Mouse (Mus musculus): Measurements from ENCODE around the gene Zfp597. TPM values are rescaled to one million over a fixed set of nuclear protein-coding genes. Genes with fewer than 3 reads are reported as not detected.

Zfp597 gene
- polyA plus RNA-seq, 2 experiments = 5.7 to 7.0 TPM

GRCm38 (mm10) chr16:3923966-3924365, 39.6 kb upstream of the Zfp597 start:
- Histone ChIP-seq H3K9me3 (ENCODE audit: control insufficient read depth, low read length) (no peaks in the 10 kb centered on the region), H3K9ac (ENCODE audit: low read depth, low read length, severe bottlenecking) (no peak overlapping the region), H3K4me1 (ENCODE audit: control insufficient read depth, insufficient read depth, low read length) (no peaks in the 10 kb centered on the region; the same call in 1 of the 2 replicates), H3K4me3 (replicated peaks; ENCODE audit: low read length) (no peak overlapping the region), H3K4me2 (replicated peaks; ENCODE audit: low read depth, low read length, severe bottlenecking) (no peak overlapping the region), H3K27ac (replicated peaks; ENCODE audit: low read depth, low read length) (peak overlapping the region; percentile 83), H3K36me3 (ENCODE audit: control insufficient read depth, insufficient read depth, low read length) (peaks cover 54% of the 10 kb centered on the region), H3K27me3 (ENCODE audit: control insufficient read depth, insufficient read depth, low read length) (no peaks in the 10 kb centered on the region)
- WGBS = 17% methylated on average over 4 of the region's 4 CpGs
- peak; percentile 86 for ATAC-seq (ENCODE audit: low FRiP score, low read depth)
- no peak for TF ChIP-seq POLR2A (IDR thresholded peaks at IDR 0.05; ENCODE audit: borderline replicate concordance, extremely low read depth, insufficient read depth, insufficient read length)
- DNase-seq (ENCODE audit: low spot score) = peak; percentile 81

DNA sequence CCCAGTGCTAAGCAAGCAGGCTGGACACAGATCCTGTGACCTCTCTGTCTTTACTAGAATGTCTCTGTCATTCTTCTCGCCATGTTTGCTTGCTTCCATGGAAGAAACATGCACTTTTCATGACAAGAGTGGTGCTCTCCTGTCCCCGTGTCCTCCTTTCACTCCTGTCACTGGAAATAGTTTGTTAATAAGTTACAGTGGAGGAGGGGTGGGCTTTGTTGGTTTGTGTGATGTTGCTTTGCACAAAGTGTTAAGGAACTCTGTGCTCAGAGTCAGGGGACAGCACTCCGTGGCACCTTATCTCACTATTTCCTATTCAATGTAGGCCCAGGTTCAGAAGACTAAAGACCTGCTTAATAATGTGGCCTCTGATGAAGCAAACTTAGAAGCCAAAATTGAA, 39.2 kb upstream of the Zfp597 start:
- Histone ChIP-seq H3K9me3 (ENCODE audit: control insufficient read depth, low read length) (no peaks in the 10 kb centered on the region), H3K27ac (replicated peaks; ENCODE audit: low read depth, low read length) (peak overlapping the region; percentile 83), H3K9ac (ENCODE audit: low read depth, low read length, severe bottlenecking) (no peak overlapping the region), H3K27me3 (ENCODE audit: control insufficient read depth, insufficient read depth, low read length) (no peaks in the 10 kb centered on the region), H3K4me1 (ENCODE audit: control insufficient read depth, insufficient read depth, low read length) (no peaks in the 10 kb centered on the region; the same call in 1 of the 2 replicates), H3K4me3 (replicated peaks; ENCODE audit: low read length) (no peak overlapping the region), H3K36me3 (ENCODE audit: control insufficient read depth, insufficient read depth, low read length) (peaks cover 52% of the 10 kb centered on the region), H3K4me2 (replicated peaks; ENCODE audit: low read depth, low read length, severe bottlenecking) (no peak overlapping the region)
- WGBS = 80% methylated on average over 3 of the region's 3 CpGs
- no peak for ATAC-seq (ENCODE audit: low FRiP score, low read depth)
- TF ChIP-seq POLR2A (IDR thresholded peaks at IDR 0.05; ENCODE audit: borderline replicate concordance, extremely low read depth, insufficient read depth, insufficient read length) = no peak
- no peak for DNase-seq (ENCODE audit: low spot score)

GRCm38 (mm10) chr16:3920756-3921155, 36.4 kb upstream of the Zfp597 start:
- H3K4me3 ChIP-seq (replicated peaks; ENCODE audit: low read length) = no peak overlapping the region
- DNase-seq (ENCODE audit: low spot score) (no peak), ATAC-seq (ENCODE audit: low FRiP score, low read depth) (no peak)
- peaks cover 62% of the 10 kb centered on the region for H3K36me3 ChIP-seq (ENCODE audit: control insufficient read depth, insufficient read depth, low read length)
- no peaks in the 10 kb centered on the region for H3K27me3 ChIP-seq (ENCODE audit: control insufficient read depth, insufficient read depth, low read length)
- no peak overlapping the region for H3K9ac ChIP-seq (ENCODE audit: low read depth, low read length, severe bottlenecking)
- H3K9me3 ChIP-seq (ENCODE audit: control insufficient read depth, low read length) = no peaks in the 10 kb centered on the region
- H3K4me2 ChIP-seq (replicated peaks; ENCODE audit: low read depth, low read length, severe bottlenecking) = no peak overlapping the region
- H3K27ac ChIP-seq (replicated peaks; ENCODE audit: low read depth, low read length) = no peak overlapping the region
- WGBS = 92% methylated on average over 2 of the region's 2 CpGs
- no peak for TF ChIP-seq POLR2A (IDR thresholded peaks at IDR 0.05; ENCODE audit: borderline replicate concordance, extremely low read depth, insufficient read depth, insufficient read length)
- no peaks in the 10 kb centered on the region; the same call in 1 of the 2 replicates for H3K4me1 ChIP-seq (ENCODE audit: control insufficient read depth, insufficient read depth, low read length)

DNA sequence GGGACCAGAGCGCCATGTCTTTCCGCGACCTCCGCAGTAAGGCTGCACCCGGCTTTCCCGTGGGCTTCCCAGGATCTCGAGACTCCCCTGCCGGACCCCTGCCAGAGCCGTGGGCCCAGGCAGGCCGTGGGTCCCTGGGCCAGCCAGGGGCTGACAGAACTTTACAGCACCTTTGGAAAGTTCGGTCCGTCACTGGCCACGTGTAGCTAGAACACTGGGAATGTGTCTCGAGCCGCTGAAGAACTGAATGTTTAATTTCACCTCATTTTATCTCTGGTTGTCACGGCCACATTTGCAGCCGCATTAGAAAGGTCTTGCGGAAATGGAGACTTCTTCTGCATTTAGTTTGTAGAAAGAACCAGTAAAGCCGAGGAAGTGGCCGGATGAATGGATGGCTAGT, 24.8 kb upstream of the Zfp597 start:
- Histone ChIP-seq H3K27ac (replicated peaks; ENCODE audit: low read depth, low read length) (peak overlapping the region; percentile 50; the same call in 1 of the 2 replicates), H3K36me3 (ENCODE audit: control insufficient read depth, insufficient read depth, low read length) (peaks cover 47% of the 10 kb centered on the region), H3K4me2 (replicated peaks; ENCODE audit: low read depth, low read length, severe bottlenecking) (peak overlapping the region; percentile 63), H3K9ac (ENCODE audit: low read depth, low read length, severe bottlenecking) (peak overlapping the region; percentile 69), H3K4me3 (replicated peaks; ENCODE audit: low read length) (peak overlapping the region; percentile 53), H3K27me3 (ENCODE audit: control insufficient read depth, insufficient read depth, low read length) (no peaks in the 10 kb centered on the region), H3K9me3 (ENCODE audit: control insufficient read depth, low read length) (no peaks in the 10 kb centered on the region), H3K4me1 (ENCODE audit: control insufficient read depth, insufficient read depth, low read length) (peaks cover 4% of the 10 kb centered on the region; the same call in 1 of the 2 replicates)
- DNase-seq (ENCODE audit: low spot score) (no peak), ATAC-seq (ENCODE audit: low FRiP score, low read depth) (peak; percentile 34; the same call in 1 of the 2 replicates)
- 11% methylated on average over 18 of the region's 20 CpGs for WGBS
- no peak for TF ChIP-seq POLR2A (IDR thresholded peaks at IDR 0.05; ENCODE audit: borderline replicate concordance, extremely low read depth, insufficient read depth, insufficient read length)

- peak; percentile 95 for DNase-seq (ENCODE audit: low spot score)
- H3K27ac ChIP-seq (replicated peaks; ENCODE audit: low read depth, low read length) = peak within 1 kb of the TSS; percentile 50
- peak; percentile 96 for ATAC-seq (ENCODE audit: low FRiP score, low read depth)
- H3K4me1 ChIP-seq (ENCODE audit: control insufficient read depth, insufficient read depth, low read length) = peaks cover 4% of the 10 kb centered on the region; the same call in 1 of the 2 replicates
- H3K36me3 ChIP-seq (ENCODE audit: control insufficient read depth, insufficient read depth, low read length) = peaks cover 47% of the 10 kb centered on the region
- no peaks in the 10 kb centered on the region for H3K9me3 ChIP-seq (ENCODE audit: control insufficient read depth, low read length)
- peak within 1 kb of the TSS; percentile 69 for H3K9ac ChIP-seq (ENCODE audit: low read depth, low read length, severe bottlenecking)
- peak; percentile 84; the same call in 1 of the 2 replicates for TF ChIP-seq POLR2A (IDR thresholded peaks at IDR 0.05; ENCODE audit: borderline replicate concordance, extremely low read depth, insufficient read depth, insufficient read length)
- WGBS = under 1% methylated on average over 33 of the region's 33 CpGs
- H3K4me3 ChIP-seq (replicated peaks; ENCODE audit: low read length) = peak within 1 kb of the TSS; percentile 53
- peak within 1 kb of the TSS; percentile 63 for H3K4me2 ChIP-seq (replicated peaks; ENCODE audit: low read depth, low read length, severe bottlenecking)
- no peaks in the 10 kb centered on the region for H3K27me3 ChIP-seq (ENCODE audit: control insufficient read depth, insufficient read depth, low read length)
Measured at GRCm38 (mm10) chr16:3908537-3909111, 24.3 kb upstream of the Zfp597 start, which contains the start of the genes 1700037C18Rik and Cluap1. Gene 1700037C18Rik (minus strand): TSS chr16:3908689. Gene Cluap1 (plus strand): TSS chr16:3908801.

All from limb, embryonic 14.5 days (tissue).